Mouse (Mus musculus) myocyte (in vitro differentiated cells): ENCODE results near the gene Trp53bp2. TPM values are rescaled to one million over a fixed set of nuclear protein-coding genes. Genes with fewer than 3 reads are reported as not detected.

Experiments used
- H3K27me3 ChIP-seq: one replicate; pipeline ENCODE4 v1.6.1; 2011; ENCODE audit not compliant: control insufficient read depth, insufficient read depth, insufficient read length
- H3K36me3 ChIP-seq: one replicate; pipeline ENCODE4 v1.6.1; 2011; ENCODE audit not compliant: control insufficient read depth, insufficient read depth
- H3K4me2 ChIP-seq: one replicate; pipeline ENCODE4 v1.6.1; 2011; ENCODE audit warnings: low read depth, control low read depth
- H3K4me3 ChIP-seq: one replicate; pipeline ENCODE4 v1.5.1; 2011; ENCODE audit warnings: mild to moderate bottlenecking, control low read depth, moderate library complexity
- H3K79me2 ChIP-seq: one replicate; pipeline ENCODE4 v1.6.1; 2011; ENCODE audit not compliant: control insufficient read depth, insufficient read depth
- H3ac ChIP-seq: one replicate; pipeline ENCODE4 v1.6.1; 2011; ENCODE audit not compliant: control insufficient read depth, insufficient read length
- CEBPB ChIP-seq: IDR thresholded peaks from 2 replicates; pipeline ENCODE4 v1.6.1; 2011; ENCODE audit warnings: mild to moderate bottlenecking, moderate library complexity; ENCODE audit not compliant: poor library complexity, insufficient read depth, severe bottlenecking
- E2F4 ChIP-seq: IDR thresholded peaks from one replicate; pipeline ENCODE4 v1.6.1; 2011; ENCODE audit warnings: mild to moderate bottlenecking, control low read depth, moderate library complexity; ENCODE audit not compliant: insufficient read depth
- MAX ChIP-seq: IDR thresholded peaks from one replicate; pipeline ENCODE4 v1.6.1; 2011; ENCODE audit warnings: low read depth, mild to moderate bottlenecking, control low read depth
- MYOD1 ChIP-seq, 3 experiments: IDR thresholded peaks; one replicate each; pipeline ENCODE4 v1.6.1; 2011; ENCODE audit warnings: control low read depth in 2 of 3, low read depth in 2 of 3, mild to moderate bottlenecking in 2 of 3, moderate library complexity in 1 of 3; ENCODE audit not compliant: insufficient read length in 2 of 3, control insufficient read depth in 1 of 3
- MYOG ChIP-seq, 3 experiments: IDR thresholded peaks; one replicate each; pipeline ENCODE4 v1.6.1; 2011; ENCODE audit warnings: control low read depth in 2 of 3, low read depth in 2 of 3, mild to moderate bottlenecking in 2 of 3; ENCODE audit not compliant: insufficient read length in 2 of 3, control insufficient read depth in 1 of 3, insufficient read depth in 1 of 3
- POLR2A ChIP-seq: IDR thresholded peaks from one replicate; pipeline ENCODE4 v1.6.1; 2011; ENCODE audit warnings: low read depth, mild to moderate bottlenecking, control low read depth, moderate library complexity; ENCODE audit not compliant: insufficient read length
- POLR2AphosphoS2 ChIP-seq: IDR thresholded peaks from one replicate; pipeline ENCODE4 v1.6.1; 2011; ENCODE audit warnings: low read depth, control low read depth; ENCODE audit not compliant: insufficient read length
- REST ChIP-seq: IDR thresholded peaks from one replicate; pipeline ENCODE4 v1.6.1; 2011; ENCODE audit warnings: mild to moderate bottlenecking, control low read depth, moderate library complexity; ENCODE audit not compliant: insufficient read depth, insufficient read length
- SRF ChIP-seq: IDR thresholded peaks from one replicate; pipeline ENCODE4 v1.6.1; 2011; ENCODE audit warnings: low read depth; ENCODE audit not compliant: control insufficient read depth, insufficient read length
- TCF12 ChIP-seq: IDR thresholded peaks from one replicate; pipeline ENCODE4 v1.6.1; 2011; ENCODE audit warnings: mild to moderate bottlenecking, control low read depth; ENCODE audit not compliant: poor library complexity, insufficient read depth, severe bottlenecking
- TCF3 ChIP-seq: IDR thresholded peaks from one replicate; pipeline ENCODE4 v1.6.1; 2011; ENCODE audit warnings: low read depth, control low read depth; ENCODE audit not compliant: insufficient read length
- USF1 ChIP-seq: IDR thresholded peaks from one replicate; pipeline ENCODE4 v1.6.1; 2011; ENCODE audit warnings: low read depth, mild to moderate bottlenecking, control low read depth, moderate library complexity
- polyA plus RNA-seq: library from polyadenylated mRNA; unstranded; fragments of >200 nt; fragmentation: generic; extraction: Trizol; gene quantifications from one replicate; pipeline ENCODE4 v1.2.1, GENCODE M21; 2012; ENCODE audit warnings: missing spikeins

The Trp53bp2 gene
- polyA plus RNA-seq, 1 experiment: 6.4 TPM

- H3K36me3 ChIP-seq: peaks cover 6% of the 10 kb centered on the region
- H3K79me2 ChIP-seq: peaks cover 82% of the 10 kb centered on the region
- H3ac ChIP-seq: no peak overlapping the region
- TF ChIP-seq USF1 (no peak), E2F4 (no peak), MYOD1 (IDR thresholded peaks at IDR 0.05; ENCODE audit: control insufficient read depth in 1 of 3, insufficient read length in 2 of 3, low read depth in 2 of 3) (peak in 2 of 3 experiments; percentile 51 to 62), CEBPB (peak; percentile 78; the same call in 1 of the 2 replicates), REST (no peak), POLR2A (no peak), MAX (no peak), TCF12 (peak; percentile 29), MYOG (IDR thresholded peaks at IDR 0.05; ENCODE audit: control insufficient read depth in 1 of 3, insufficient read depth in 1 of 3, insufficient read length in 2 of 3, low read depth in 2 of 3) (peak in 1 of 3 experiments; percentile 48), POLR2AphosphoS2 (peak; percentile 39), TCF3 (no peak), SRF (no peak)
- H3K4me2 ChIP-seq: peak overlapping the region; percentile 66
- H3K27me3 ChIP-seq: no peaks in the 10 kb centered on the region
- no peak overlapping the region for H3K4me3 ChIP-seq
Measured at GRCm38 (mm10) chr1:182501815-182502405, 92.9 kb downstream of the Trp53bp2 start.

GRCm38 (mm10) chr1:182502491-182503050 is 93.6 kb downstream of the Trp53bp2 start:
- TF ChIP-seq MYOG (IDR thresholded peaks at IDR 0.05; ENCODE audit: control insufficient read depth in 1 of 3, insufficient read depth in 1 of 3, insufficient read length in 2 of 3, low read depth in 2 of 3): no peak
- no peak for TF ChIP-seq MYOD1 (IDR thresholded peaks at IDR 0.05; ENCODE audit: control insufficient read depth in 1 of 3, insufficient read length in 2 of 3, low read depth in 2 of 3)
- no peak for TF ChIP-seq MAX
- no peak for TF ChIP-seq TCF3
- TF ChIP-seq TCF12: no peak
- H3ac ChIP-seq: no peak overlapping the region
- peaks cover 6% of the 10 kb centered on the region for H3K36me3 ChIP-seq
- peak overlapping the region; percentile 66 for H3K4me2 ChIP-seq
- H3K4me3 ChIP-seq: no peak overlapping the region
- H3K79me2 ChIP-seq: peaks cover 75% of the 10 kb centered on the region
- H3K27me3 ChIP-seq: no peaks in the 10 kb centered on the region

GRCm38 (mm10) chr1:182503206-182503900 is 94.4 kb downstream of the Trp53bp2 start:
- H3K79me2 ChIP-seq: peaks cover 67% of the 10 kb centered on the region
- no peak overlapping the region for H3K4me3 ChIP-seq
- H3K36me3 ChIP-seq: peaks cover 6% of the 10 kb centered on the region
- peak overlapping the region; percentile 66 for H3K4me2 ChIP-seq
- no peak overlapping the region for H3ac ChIP-seq
- TF ChIP-seq MYOD1 (IDR thresholded peaks at IDR 0.05; ENCODE audit: control insufficient read depth in 1 of 3, insufficient read length in 2 of 3, low read depth in 2 of 3) (peak in 1 of 3 experiments; percentile 3), POLR2A (no peak), CEBPB (no peak), POLR2AphosphoS2 (no peak), SRF (peak; percentile 16), MYOG (IDR thresholded peaks at IDR 0.05; ENCODE audit: control insufficient read depth in 1 of 3, insufficient read depth in 1 of 3, insufficient read length in 2 of 3, low read depth in 2 of 3) (no peak), MAX (no peak)
- no peaks in the 10 kb centered on the region for H3K27me3 ChIP-seq

GRCm38 (mm10) chr1:182504223-182504622 is 95.3 kb downstream of the Trp53bp2 start:
- no peak overlapping the region for H3K4me3 ChIP-seq
- peaks cover 61% of the 10 kb centered on the region for H3K79me2 ChIP-seq
- TF ChIP-seq MYOG (IDR thresholded peaks at IDR 0.05; ENCODE audit: control insufficient read depth in 1 of 3, insufficient read depth in 1 of 3, insufficient read length in 2 of 3, low read depth in 2 of 3): no peak
- TF ChIP-seq MYOD1 (IDR thresholded peaks at IDR 0.05; ENCODE audit: control insufficient read depth in 1 of 3, insufficient read length in 2 of 3, low read depth in 2 of 3): peak in 1 of 3 experiments; percentile 20
- 0 out of 2 replicates have a peak, but pooled peaks have one; percentile 20 for TF ChIP-seq CEBPB
- peak overlapping the region; percentile 66 for H3K4me2 ChIP-seq
- no peak overlapping the region for H3ac ChIP-seq
- H3K36me3 ChIP-seq: peaks cover 14% of the 10 kb centered on the region
- no peaks in the 10 kb centered on the region for H3K27me3 ChIP-seq

- Histone ChIP-seq H3K27me3 (no peaks in the 10 kb centered on the region), H3K79me2 (peaks cover 61% of the 10 kb centered on the region), H3ac (no peak overlapping the region), H3K4me2 (peak overlapping the region; percentile 73), H3K36me3 (peaks cover 18% of the 10 kb centered on the region), H3K4me3 (no peak overlapping the region)
- TF ChIP-seq POLR2A (no peak), MAX (no peak), CEBPB (no peak)
Measured at GRCm38 (mm10) chr1:182505291-182505690, 96.3 kb downstream of the Trp53bp2 start.
